ENCODE assay signal across 10 mouse cellular contexts in the genomic region with DNA sequence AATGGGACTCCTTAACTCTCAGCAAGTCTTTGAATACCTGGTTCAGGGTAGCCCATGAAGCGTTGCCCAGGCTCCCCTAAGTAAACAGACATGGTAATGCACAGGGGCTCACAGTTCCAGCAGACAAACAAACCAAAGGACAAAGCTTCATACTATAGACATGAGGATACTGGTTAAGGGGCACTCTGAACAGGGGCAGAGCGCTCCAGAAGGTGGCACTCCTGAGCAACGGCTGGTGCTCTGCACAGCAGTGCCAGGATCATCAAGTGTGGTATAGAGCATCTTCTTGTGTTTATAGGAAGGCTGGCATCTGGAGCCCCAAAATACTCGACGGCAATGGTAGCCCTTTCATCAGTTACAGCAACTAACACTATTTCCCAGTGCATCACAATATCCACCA. TPM values are rescaled to one million over a fixed set of nuclear protein-coding genes. Genes with fewer than 3 reads are reported as not detected.
A peak's percentile ranks its signal among the peaks of the same experiment; 100 is the strongest.
DNase-seq lines count a peak whose midpoint lies in the region; ATAC-seq and TF ChIP-seq lines count a peak whose summit lies in the region.
"Had no signal": no experiment of that assay in that cellular context is flagged by ENCODE, and none has a peak within 500 bp of the region (broad histone marks: within the 10 kb centered on the region; RNA-seq: fewer than 3 reads in every experiment).

No protein-coding gene starts in this region.

- H3K36me3 ChIP-seq in hindbrain, embryonic 15.5 days, result peaks cover 58% of the 10 kb centered on the region
- H3K36me3 ChIP-seq in hindbrain, embryonic 10.5 days, result peaks cover 96% of the 10 kb centered on the region
- peaks cover 70% of the 10 kb centered on the region for H3K36me3 ChIP-seq in C2C12 (ENCODE audit: control insufficient read depth, insufficient read depth)
- H3K36me3 ChIP-seq in neural tube, embryonic 15.5 days, result peaks cover 84% of the 10 kb centered on the region

- H3K4me3 ChIP-seq in hindbrain, embryonic 15.5 days, result no peak overlapping the region
- H3K4me3 ChIP-seq in hindbrain, embryonic 10.5 days, result no peak overlapping the region
- no peak overlapping the region for H3K4me3 ChIP-seq in C2C12 (ENCODE audit: insufficient read depth, poor library complexity, severe bottlenecking)
- no peak overlapping the region for H3K4me3 ChIP-seq in neural tube, embryonic 15.5 days (replicated peaks)
- H3K4me3 ChIP-seq: embryonic facial prominence, embryonic 12.5 days; myocyte had no signal

- no peak overlapping the region for H3K4me2 ChIP-seq in hindbrain, embryonic 15.5 days
- H3K4me2 ChIP-seq in neural tube, embryonic 15.5 days, result no peak overlapping the region
- H3K4me2 ChIP-seq: embryonic facial prominence, embryonic 12.5 days had no signal

- no peak overlapping the region for H3ac ChIP-seq in C2C12 (ENCODE audit: control insufficient read depth, insufficient read length, low read depth)

- WGBS in hindbrain, embryonic 15.5 days, result 86% methylated on average over 5 of the region's 5 CpGs
- WGBS in hindbrain, embryonic 10.5 days, result 87% methylated on average over 5 of the region's 5 CpGs
- WGBS in neural tube, embryonic 15.5 days, result 87% methylated on average over 5 of the region's 5 CpGs

- no peaks in the 10 kb centered on the region for H3K79me3 ChIP-seq in C2C12 (ENCODE audit: low read depth)

- H3K27ac ChIP-seq in hindbrain, embryonic 15.5 days (replicated peaks), result no peak overlapping the region
- no peak overlapping the region for H3K27ac ChIP-seq in hindbrain, embryonic 10.5 days
- H3K27ac ChIP-seq in neural tube, embryonic 15.5 days (replicated peaks), result no peak overlapping the region
- H3K27ac ChIP-seq: embryonic facial prominence, embryonic 12.5 days had no signal

- no peak for DNase-seq in hindbrain, embryonic 10.5 days (ENCODE audit: low spot score)
- peak; percentile 9 for DNase-seq in Muller cell, postnatal 12 days (ENCODE audit: inconsistent ontology term)
- DNase-seq in cerebellum, postnatal 14 days, result peak; percentile 79 to 84
- DNase-seq in kidney, postnatal 4 days, result peak; percentile 66 to 69
- DNase-seq in urinary bladder, adult 18-20 months (ENCODE audit: low spot score in 2 of 2), result no peak

- no peak overlapping the region for H3K9ac ChIP-seq in hindbrain, embryonic 15.5 days
- H3K9ac ChIP-seq in neural tube, embryonic 15.5 days (replicated peaks), result no peak overlapping the region
- H3K9ac ChIP-seq: embryonic facial prominence, embryonic 12.5 days had no signal

- peak; percentile 80 for ATAC-seq in hindbrain, embryonic 15.5 days (ENCODE audit: low FRiP score, low read depth)
- ATAC-seq in neural tube, embryonic 15.5 days (ENCODE audit: low FRiP score), result 0 out of 2 replicates have a peak, but pooled peaks have one; percentile 53

- H3K9me3 ChIP-seq in hindbrain, embryonic 15.5 days, result no peaks in the 10 kb centered on the region
- no peaks in the 10 kb centered on the region for H3K9me3 ChIP-seq in hindbrain, embryonic 10.5 days
- H3K9me3 ChIP-seq in neural tube, embryonic 15.5 days (replicated peaks), result no peaks in the 10 kb centered on the region
- H3K9me3 ChIP-seq: embryonic facial prominence, embryonic 12.5 days had no signal

- H3K27me3 ChIP-seq in hindbrain, embryonic 15.5 days, result no peaks in the 10 kb centered on the region
- H3K27me3 ChIP-seq in hindbrain, embryonic 10.5 days (ENCODE audit: insufficient read depth, poor library complexity, severe bottlenecking), result no peaks in the 10 kb centered on the region
- no peaks in the 10 kb centered on the region for H3K27me3 ChIP-seq in C2C12 (ENCODE audit: control insufficient read depth, insufficient read depth, insufficient read length)
- H3K27me3 ChIP-seq in neural tube, embryonic 15.5 days (replicated peaks), result no peaks in the 10 kb centered on the region
- H3K27me3 ChIP-seq: embryonic facial prominence, embryonic 12.5 days had no signal

- no peaks in the 10 kb centered on the region for H3K79me2 ChIP-seq in C2C12 (ENCODE audit: control insufficient read depth, insufficient read depth)

- TF ChIP-seq CTCF in C2C12 (IDR thresholded peaks at IDR 0.05; ENCODE audit: control insufficient read depth, insufficient read depth, insufficient read length), result peak; percentile 37

- H3K4me1 ChIP-seq in hindbrain, embryonic 15.5 days (replicated peaks), result no peaks in the 10 kb centered on the region
- H3K4me1 ChIP-seq in hindbrain, embryonic 10.5 days (replicated peaks), result no peaks in the 10 kb centered on the region
- no peaks in the 10 kb centered on the region for H3K4me1 ChIP-seq in neural tube, embryonic 15.5 days
- H3K4me1 ChIP-seq: embryonic facial prominence, embryonic 12.5 days had no signal

TF ChIP-seq in C2C12, 6 proteins besides CTCF, POLR2A, EP300 and RAD21:
- TF ChIP-seq MAX (IDR thresholded peaks at IDR 0.05) (no peak), FOSL1 (IDR thresholded peaks at IDR 0.05; ENCODE audit: insufficient read depth, low read length, poor library complexity, severe bottlenecking) (no peak), CEBPB (IDR thresholded peaks at IDR 0.05; ENCODE audit: low read depth) (no peak), MYOG (IDR thresholded peaks at IDR 0.05; ENCODE audit: control insufficient read depth, extremely low read depth, insufficient read length) (no peak)

RNA-seq across cellular contexts. Expression of a gene that starts 10.0 kb away (rescaled TPM):
- 63.1 and 67.5 TPM in 2 replicates for polyA plus RNA-seq in hindbrain, embryonic 15.5 days (2015; fragmentation: Nextera tagmentation; extraction: Ambion mirVana)
- 37.1 and 44.4 TPM in 2 replicates for polyA plus RNA-seq in hindbrain, embryonic 10.5 days (2016; fragmentation: Nextera tagmentation; extraction: Ambion mirVana)
- polyA plus RNA-seq in C2C12 (2012; fragmentation: generic; extraction: Trizol), result 10.7 TPM
- polyA plus RNA-seq in neural tube, embryonic 15.5 days (2015; fragmentation: Nextera tagmentation; extraction: Ambion mirVana), result 55.6 and 58.9 TPM in 2 replicates

Comparison
In these comparisons a context has a peak if more than half of its experiments do, and no peak if none do; other contexts are left out.
1. DNase-seq: peak in Muller cell, postnatal 12 days (single experiment), cerebellum, postnatal 14 days (2 of 2) and kidney, postnatal 4 days (2 of 2); none in hindbrain, embryonic 10.5 days (single experiment) and urinary bladder, adult 18-20 months (0 of 2).